Mouse (Mus musculus) kidney, postnatal 4 days (tissue): ENCODE data around the gene Zfp110.
"Not testable (repeated sequence)": the region's sequence is repeated elsewhere in the genome, so short reads cannot be mapped to it uniquely, and the experiment has no call there.

ENCODE experiments used
- DNase-seq, 2 experiments: peaks; one replicate each; pipeline ENCODE4 v3.0.0; 2021; ENCODE audit warnings: mixed read lengths in 2 of 2

Gene Zfp110

GRCm38 (mm10) chr7:12834162-12835120, at the start of gene Zfp110:
Gene Zfp110 (plus strand): TSS chr7:12834761.
- peak; percentile 93 to 95 for DNase-seq

- peak in 1 of 2 experiments; percentile 3 for DNase-seq
Measured at GRCm38 (mm10) chr7:12787333-12787732, 47.2 kb upstream of the Zfp110 start.

GRCm38 (mm10) chr7:12788025-12788424, 46.5 kb upstream of the Zfp110 start:
- no peak for DNase-seq

- not testable (repeated sequence) for DNase-seq
Measured at GRCm38 (mm10) chr7:12792624-12793023, 41.9 kb upstream of the Zfp110 start.

GRCm38 (mm10) chr7:12797971-12798370, 36.6 kb upstream of the Zfp110 start:
- no peak for DNase-seq

- DNase-seq, result no peak
Measured at GRCm38 (mm10) chr7:12799554-12799953, 35.0 kb upstream of the Zfp110 start.

GRCm38 (mm10) chr7:12802866-12803726, 31.5 kb upstream of the Zfp110 start, which contains the start of gene Zscan18:
Gene Zscan18 (minus strand): TSS chr7:12803635.
- DNase-seq, result peak; percentile 77 to 84

GRCm38 (mm10) chr7:12803727-12804071, 30.9 kb upstream of the Zfp110 start:
- DNase-seq, result no peak

GRCm38 (mm10) chr7:12815566-12815965, 19.0 kb upstream of the Zfp110 start:
- peak in 1 of 2 experiments; percentile 8 for DNase-seq

- DNase-seq, result peak; percentile 94 to 96
Measured at GRCm38 (mm10) chr7:12818521-12819295, 15.9 kb upstream of the Zfp110 start, which contains the start of gene Zfp329. Gene Zfp329 (minus strand): TSS chr7:12818858.

GRCm38 (mm10) chr7:12835193-12835671, 671 bp downstream of the Zfp110 start:
- peak; percentile 27 to 50 for DNase-seq

GRCm38 (mm10) chr7:12835779-12836178, 1.2 kb downstream of the Zfp110 start:
- no peak for DNase-seq

GRCm38 (mm10) chr7:12874301-12874700, 39.7 kb downstream of the Zfp110 start:
- no peak for DNase-seq

- no peak for DNase-seq
Measured at GRCm38 (mm10) chr7:12880036-12880435, 45.5 kb downstream of the Zfp110 start.

- not testable (repeated sequence) for DNase-seq
Measured at GRCm38 (mm10) chr7:12880497-12880896, 45.9 kb downstream of the Zfp110 start.

GRCm38 (mm10) chr7:12880911-12881660, 46.5 kb downstream of the Zfp110 start, which contains the start of gene Zfp128:
Gene Zfp128 (plus strand): TSS chr7:12881177.
- peak; percentile 95 to 97 for DNase-seq

GRCm38 (mm10) chr7:12886563-12887266, 52.2 kb downstream of the Zfp110 start:
- no peak for DNase-seq

- no peak for DNase-seq
Measured at GRCm38 (mm10) chr7:12887585-12887984, 53.0 kb downstream of the Zfp110 start.

GRCm38 (mm10) chr7:12890928-12891327, 56.4 kb downstream of the Zfp110 start:
- no peak for DNase-seq

- DNase-seq, result no peak
Measured at GRCm38 (mm10) chr7:12891334-12891733, 56.8 kb downstream of the Zfp110 start.
